Comparison of ENCODE assay signal across 8 mouse cellular contexts in genomic region chr15:6708526-6709441, GRCm38 (mm10). TPM values are rescaled to one million over a fixed set of nuclear protein-coding genes. Genes with fewer than 3 reads are reported as not detected.
DNase-seq lines count a peak whose midpoint lies in the region; ATAC-seq and TF ChIP-seq lines count a peak whose summit lies in the region.

No protein-coding gene starts in this region.

- peaks cover 16% of the 10 kb centered on the region for H3K27me3 ChIP-seq in embryonic facial prominence, embryonic 13.5 days
- no peaks in the 10 kb centered on the region for H3K27me3 ChIP-seq in heart, postnatal 0 days (ENCODE audit: control insufficient read depth, insufficient read depth, low read length)

- peak overlapping the region; percentile 94 for H3K27ac ChIP-seq in embryonic facial prominence, embryonic 13.5 days
- peak overlapping the region; percentile 98 for H3K27ac ChIP-seq in heart, postnatal 0 days (ENCODE audit: low read depth)

- peak overlapping the region; percentile 92 for H3K9ac ChIP-seq in embryonic facial prominence, embryonic 13.5 days
- H3K9ac ChIP-seq in heart, postnatal 0 days (replicated peaks; ENCODE audit: low read depth, low read length) = peak overlapping the region; percentile 99

- peak overlapping the region; percentile 96 for H3K4me3 ChIP-seq in embryonic facial prominence, embryonic 13.5 days
- H3K4me3 ChIP-seq in heart, postnatal 0 days (ENCODE audit: low read depth, low read length) = peak overlapping the region; percentile 95

- no peaks in the 10 kb centered on the region for H3K9me3 ChIP-seq in embryonic facial prominence, embryonic 13.5 days
- H3K9me3 ChIP-seq in heart, postnatal 0 days (replicated peaks; ENCODE audit: control insufficient read depth, low read length) = no peaks in the 10 kb centered on the region

- no peak for TF ChIP-seq EP300 in heart, postnatal 0 days (IDR thresholded peaks at IDR 0.05; ENCODE audit: low read depth)

- peak; percentile 74 for ATAC-seq in embryonic facial prominence, embryonic 13.5 days (ENCODE audit: insufficient number of reproducible peaks, insufficient read depth, low FRiP score, low TSS enrichment, low read depth)
- ATAC-seq in heart, postnatal 0 days (ENCODE audit: insufficient read depth, low read depth) = peak; percentile 56
- ATAC-seq in megakaryocyte, adult 5-6 weeks (ENCODE audit: poor library complexity, severe bottlenecking) = peak; percentile 11; the same call in 1 of the 2 replicates

- WGBS in embryonic facial prominence, embryonic 13.5 days = under 1% methylated on average over 66 of the region's 89 CpGs
- WGBS in heart, postnatal 0 days = under 1% methylated on average over 74 of the region's 89 CpGs

- TF ChIP-seq CTCF in heart, postnatal 0 days (IDR thresholded peaks at IDR 0.05; ENCODE audit: low read depth) = no peak

- H3K36me3 ChIP-seq in embryonic facial prominence, embryonic 13.5 days = no peaks in the 10 kb centered on the region
- H3K36me3 ChIP-seq in heart, postnatal 0 days (replicated peaks; ENCODE audit: control insufficient read depth, insufficient read depth, low read length) = no peaks in the 10 kb centered on the region

- H3K4me1 ChIP-seq in embryonic facial prominence, embryonic 13.5 days = peaks cover 35% of the 10 kb centered on the region
- peaks cover 21% of the 10 kb centered on the region for H3K4me1 ChIP-seq in heart, postnatal 0 days (ENCODE audit: control insufficient read depth, insufficient read depth)

- peak; percentile 26 for DNase-seq in ES-CJ7 (ENCODE audit: low read depth, low spot score)
- DNase-seq in adrenal gland, postnatal 36 days = peak; percentile 38 to 56
- no peak for DNase-seq in heart, postnatal 0 days (ENCODE audit: low spot score)
- DNase-seq in left cerebral cortex, adult 8-10 months (ENCODE audit: low spot score in 2 of 2) = peak; percentile 27 to 32
- DNase-seq in right cerebral cortex, postnatal 25 days = peak; percentile 55
- peak; percentile 23 to 45 for DNase-seq in urinary bladder, postnatal 36 days (ENCODE audit: low spot score in 2 of 2)

- H3K4me2 ChIP-seq in embryonic facial prominence, embryonic 13.5 days = peak overlapping the region; percentile 92
- peak overlapping the region; percentile 98 for H3K4me2 ChIP-seq in heart, postnatal 0 days (ENCODE audit: low read depth, low read length)

RNA-seq across cellular contexts. Expression of gene Rictor, which starts 0.6 kb away (rescaled TPM):
- total RNA-seq in adrenal gland, postnatal 36 days (2021) = 10 to 100 TPM; 25.6 to 25.7 TPM
- polyA plus RNA-seq in embryonic facial prominence, embryonic 13.5 days (2015; fragmentation: Nextera tagmentation; extraction: Ambion mirVana) = 45.1 and 45.9 TPM in 2 replicates
- 10.9 and 23.2 TPM in 2 replicates for total RNA-seq in heart, postnatal 0 days (2014; rRNA removed; ENCODE audit: low replicate concordance)
- 17.5 and 17.8 TPM in 2 replicates for polyA plus RNA-seq in heart, postnatal 0 days (2015; fragmentation: Nextera tagmentation; extraction: Ambion mirVana)
- 10 to 100 TPM; 39.3 to 48.2 (median 41.8) TPM for total RNA-seq in left cerebral cortex, adult 8-10 months (2022)
- 24.3 and 28.7 TPM in 2 replicates for total RNA-seq in megakaryocyte, adult 5-6 weeks (2015)
- total RNA-seq in megakaryocyte, adult 5-6 weeks (2017) = 26.0 and 30.8 TPM in 2 replicates

Comparison
In these comparisons a context has a peak if more than half of its experiments do, and no peak if none do; other contexts are left out.
1. ATAC-seq: peak in every context shown above with its lines; median percentile 74 in embryonic facial prominence, embryonic 13.5 days; 56 in heart, postnatal 0 days; 11 in megakaryocyte, adult 5-6 weeks.